Mouse (Mus musculus) lung, postnatal 25 days (tissue): ENCODE measurements around the gene Gpc6.

Experiments used
- DNase-seq: peaks from one replicate; pipeline ENCODE4 v3.0.0; 2022; ENCODE audit warnings: low spot score

The Gpc6 gene

DNA sequence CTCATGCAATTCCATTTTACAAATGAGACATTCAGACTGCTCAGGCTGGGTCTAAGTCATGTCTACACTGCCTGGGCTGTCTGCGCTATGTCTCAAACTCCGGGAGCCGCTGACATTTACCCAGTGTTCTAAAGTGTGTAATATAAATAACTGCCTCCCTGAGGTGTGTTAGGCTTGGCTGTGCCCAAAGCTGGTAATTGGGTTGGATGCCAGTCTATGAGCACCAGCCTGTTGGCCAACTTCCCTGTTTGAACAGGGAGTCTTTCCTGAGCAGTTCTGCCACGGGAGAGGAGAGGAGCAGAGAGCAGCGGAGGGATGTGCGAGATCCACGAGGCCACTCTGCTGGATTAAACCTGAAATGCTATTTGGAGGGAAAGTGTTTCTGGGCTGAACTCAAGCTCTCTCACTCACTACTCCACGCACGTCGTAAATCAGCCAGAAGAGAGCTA lies 785.4 kb downstream of the Gpc6 start:
- peak; percentile 21 for DNase-seq

DNA sequence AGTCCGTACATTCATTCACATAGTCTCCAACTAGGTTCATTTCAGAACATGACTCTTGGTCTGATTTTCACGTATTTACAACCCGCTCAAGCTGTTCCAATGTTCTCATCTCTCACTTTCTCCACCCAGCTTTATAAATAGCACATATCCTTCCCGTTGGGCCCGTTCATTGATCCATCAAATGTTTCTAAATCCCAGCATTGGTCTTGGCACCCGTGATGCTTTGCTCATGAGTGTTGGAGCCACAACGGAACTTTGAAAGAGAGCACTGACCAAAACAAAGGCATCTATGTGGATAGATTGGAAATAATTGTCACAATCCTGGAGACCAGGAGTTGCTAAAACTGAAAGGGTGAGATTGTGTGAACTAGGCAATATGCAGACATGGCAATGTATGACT lies 787.2 kb downstream of the Gpc6 start:
- DNase-seq = no peak

GRCm38 (mm10) chr14:117714165-117714564 lies 789.0 kb downstream of the Gpc6 start:
- DNase-seq = no peak

- no peak for DNase-seq
These were observed 791.2 kb downstream of the Gpc6 start for GRCm38 (mm10) chr14:117716305-117716704.

GRCm38 (mm10) chr14:117728741-117729140 lies 803.6 kb downstream of the Gpc6 start:
- no peak for DNase-seq

DNA sequence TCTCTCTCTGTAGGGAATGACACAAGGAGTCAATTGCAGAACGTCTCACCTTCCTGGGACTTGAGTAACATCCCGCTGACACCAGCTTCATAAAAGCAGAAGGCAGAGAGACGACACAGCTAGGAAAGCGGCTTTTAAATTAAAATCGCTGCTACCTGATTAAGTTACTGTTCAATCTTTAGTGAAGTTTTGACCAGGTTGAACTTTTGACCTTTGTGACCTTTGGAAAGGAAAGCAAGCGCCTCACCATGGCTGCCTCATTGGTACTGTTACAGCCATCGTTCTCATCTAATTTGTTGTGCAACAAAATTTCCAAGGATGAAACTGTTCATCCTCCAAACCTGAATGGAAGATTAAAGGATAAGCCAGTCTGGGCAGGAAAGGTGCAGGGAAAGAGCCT lies 830.1 kb downstream of the Gpc6 start:
- DNase-seq = no peak

- DNase-seq = no peak
These were observed 831.4 kb downstream of the Gpc6 start for GRCm38 (mm10) chr14:117756505-117756904.

- DNase-seq = no peak
These were observed 832.8 kb downstream of the Gpc6 start for GRCm38 (mm10) chr14:117757790-117758358.

DNA sequence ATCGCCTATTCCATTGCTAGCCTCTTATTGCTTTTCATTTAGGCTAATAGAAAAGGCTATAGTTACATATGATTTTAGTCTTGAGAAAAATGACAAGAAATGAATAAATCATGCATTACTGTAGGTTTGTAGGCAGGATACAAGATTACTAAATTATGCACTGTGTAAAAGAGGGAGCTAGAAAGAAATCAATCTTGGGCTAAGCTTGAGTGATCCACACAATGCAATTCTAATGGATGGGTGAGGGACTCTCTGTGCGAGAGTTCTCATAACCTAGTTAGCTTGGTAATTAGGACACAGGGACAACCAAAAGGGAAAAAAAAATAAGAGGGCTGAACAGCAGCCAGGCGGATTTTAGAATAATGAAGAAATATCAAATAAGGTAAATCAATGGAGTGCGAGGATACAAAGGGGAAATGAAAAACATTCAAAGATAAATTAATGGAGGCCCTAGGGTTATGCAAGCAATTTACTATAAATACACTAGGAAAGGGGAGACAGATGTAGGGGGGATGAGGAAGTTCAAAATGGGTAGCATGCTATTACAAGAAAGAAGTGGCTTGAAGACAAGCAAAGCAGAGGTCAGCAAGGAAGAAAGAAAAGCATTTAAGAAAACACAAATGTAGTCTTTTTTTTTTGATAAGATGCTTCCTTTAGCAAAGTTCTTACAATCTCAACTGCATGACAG lies 835.9 kb downstream of the Gpc6 start:
- no peak for DNase-seq

DNA sequence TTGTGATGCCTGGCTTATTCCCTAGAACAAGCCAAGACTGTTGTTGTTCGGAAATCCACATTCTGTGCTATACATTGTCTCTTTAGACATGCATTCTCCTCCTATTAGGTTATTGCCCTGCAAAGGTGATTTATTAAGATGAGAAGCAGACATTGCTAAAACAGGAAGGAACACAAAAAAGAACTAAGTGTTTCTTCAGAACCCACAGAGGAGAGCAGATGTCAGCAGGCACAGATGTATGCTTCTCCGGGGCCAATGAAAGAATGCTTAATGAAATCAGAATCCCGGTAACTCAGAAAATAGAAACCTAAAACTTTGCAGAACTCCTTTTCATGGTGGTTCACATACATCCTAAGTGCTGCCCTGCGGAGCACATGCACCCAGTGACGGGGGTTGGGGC lies 837.8 kb downstream of the Gpc6 start:
- no peak for DNase-seq

- DNase-seq = no peak
These were observed 842.7 kb downstream of the Gpc6 start for GRCm38 (mm10) chr14:117767861-117768260.

GRCm38 (mm10) chr14:117768697-117769096 lies 843.6 kb downstream of the Gpc6 start:
- DNase-seq = no peak

GRCm38 (mm10) chr14:117773373-117773772 lies 848.3 kb downstream of the Gpc6 start:
- DNase-seq = no peak

DNA sequence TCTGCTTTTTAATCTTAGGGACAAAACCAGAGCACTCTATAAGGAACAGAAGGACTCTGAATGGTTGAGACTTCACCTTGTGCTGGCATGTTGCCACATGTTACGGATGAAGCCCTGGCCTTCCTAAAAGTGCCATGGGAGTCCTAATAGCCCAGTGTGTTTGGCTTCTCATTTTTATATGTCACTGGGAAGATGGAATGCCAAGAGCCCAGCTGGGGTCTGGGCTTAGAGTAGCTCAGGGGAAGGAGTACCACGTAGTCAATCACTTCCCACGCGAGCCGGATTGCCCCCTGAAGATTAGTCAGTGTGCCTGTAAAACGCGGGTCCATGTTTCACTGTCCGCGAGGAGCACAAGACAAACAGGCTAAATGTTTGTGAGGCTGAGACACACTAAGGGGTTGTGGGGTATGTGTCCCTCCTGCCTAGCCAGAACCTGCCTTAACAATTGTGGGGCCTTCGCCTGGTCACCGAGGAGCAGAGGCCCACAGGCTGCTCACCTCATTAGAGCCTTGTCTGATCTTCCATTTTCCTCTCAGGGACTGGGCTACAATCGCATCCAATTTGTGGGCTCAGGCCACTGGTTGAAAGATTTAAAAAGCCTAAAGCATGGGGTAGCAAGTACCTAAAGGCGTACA lies 852.9 kb downstream of the Gpc6 start:
- DNase-seq = no peak

DNA sequence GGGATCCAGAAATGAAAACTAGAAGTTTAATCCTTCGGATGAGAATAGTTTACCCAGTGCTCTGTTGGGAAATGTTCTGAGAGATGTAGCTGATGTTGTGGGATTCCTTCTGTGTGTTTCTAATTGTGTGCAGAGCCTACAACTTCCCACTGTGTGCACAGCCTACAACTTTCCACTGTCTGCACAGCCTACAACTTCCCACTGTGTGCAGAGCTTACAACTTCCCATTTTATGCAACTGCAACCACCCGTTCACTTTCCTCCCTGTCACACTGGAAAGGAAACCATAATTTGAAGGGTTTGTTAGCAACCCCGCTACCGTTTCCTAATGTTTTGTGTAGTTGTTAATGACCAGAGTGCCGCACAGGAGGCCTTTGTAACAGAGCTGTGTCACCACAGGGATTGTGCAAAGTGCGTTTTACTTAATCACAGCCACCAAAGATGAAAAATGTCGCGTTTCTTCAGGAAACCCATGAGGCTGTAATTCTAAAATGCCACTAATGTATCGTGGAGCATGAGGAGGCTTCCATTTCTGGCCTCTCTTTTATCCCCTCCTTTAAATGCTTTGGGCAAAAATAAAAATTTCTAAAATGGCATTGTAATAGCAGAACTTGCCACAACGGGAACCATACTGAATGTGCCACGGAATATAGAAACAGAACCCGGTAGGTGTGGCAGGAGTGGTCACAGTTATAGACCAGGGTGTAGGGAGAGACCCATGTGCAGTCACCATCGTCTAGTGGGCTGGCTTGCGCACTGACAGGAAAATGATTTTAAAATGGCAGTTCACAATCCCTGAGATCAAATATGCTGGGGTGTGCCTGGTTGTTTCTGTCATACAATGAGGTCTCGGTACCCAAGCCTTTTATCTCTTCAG lies 853.7 kb downstream of the Gpc6 start:
- peak; percentile 16 for DNase-seq

DNA sequence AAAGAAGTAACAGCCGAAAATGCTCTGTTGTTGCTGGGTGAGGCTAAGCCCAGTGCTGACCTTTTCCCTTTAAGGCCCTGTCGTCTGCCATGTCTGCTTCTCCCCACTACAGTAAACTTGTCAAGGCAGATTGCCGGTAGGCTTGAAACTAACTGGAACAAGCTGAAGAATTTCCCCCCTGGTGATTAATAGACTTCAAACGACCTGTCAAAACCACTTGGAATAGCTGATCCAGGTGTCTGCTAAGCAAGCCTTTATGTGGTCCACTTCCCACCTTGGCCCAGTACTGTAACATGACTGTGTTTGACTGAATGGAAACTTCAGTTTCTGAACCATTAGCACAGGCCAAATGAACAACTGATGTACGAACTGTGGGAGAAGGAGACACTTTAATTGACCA lies 856.6 kb downstream of the Gpc6 start:
- DNase-seq = no peak

DNA sequence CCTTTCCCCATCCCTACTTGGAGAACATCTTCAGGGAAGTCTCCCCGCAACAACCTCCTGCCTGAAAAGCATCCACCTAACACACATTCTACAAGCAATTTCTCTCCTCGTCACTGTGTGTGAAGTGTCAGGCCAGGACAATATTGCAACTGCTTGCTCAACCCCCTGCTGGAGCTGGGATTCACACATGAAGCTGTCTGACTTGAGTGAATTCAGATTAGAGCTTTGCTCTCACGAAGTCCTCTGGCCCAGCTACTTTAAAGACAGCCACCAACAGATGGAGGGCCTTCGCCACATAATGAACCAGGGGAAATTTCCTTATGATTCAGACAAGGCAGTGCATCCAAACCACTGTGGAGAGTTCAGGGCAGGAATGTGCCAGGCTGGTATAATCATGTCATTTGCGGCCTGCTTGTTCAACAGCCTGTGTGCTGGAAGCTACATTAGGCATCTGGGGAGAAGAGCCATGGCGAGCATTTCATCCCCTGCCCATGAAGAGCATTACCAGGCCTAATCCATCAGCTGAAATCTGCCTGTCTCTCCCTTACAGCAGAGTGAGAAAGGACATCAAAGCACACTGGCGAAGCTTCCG lies 858.7 kb downstream of the Gpc6 start:
- DNase-seq = no peak

DNA sequence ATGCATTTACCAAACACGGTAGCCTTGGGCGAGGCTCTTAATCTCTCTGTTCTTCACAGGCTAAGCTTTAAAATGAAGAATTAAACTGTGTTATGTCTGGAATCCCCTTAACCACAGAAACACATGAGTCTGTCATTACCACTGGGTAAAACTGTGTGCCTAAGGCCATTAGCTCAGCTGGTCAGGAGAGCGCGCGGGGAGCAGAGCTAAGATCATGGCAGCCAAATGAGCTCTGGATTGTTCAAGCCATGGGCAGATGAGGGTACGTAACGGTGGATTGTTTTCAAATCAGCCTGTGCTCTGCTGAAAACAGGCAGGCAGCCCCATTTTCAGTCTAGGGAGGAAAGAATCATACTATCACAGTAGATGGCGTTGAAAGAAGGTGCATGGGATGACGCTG lies 859.8 kb downstream of the Gpc6 start:
- no peak for DNase-seq

DNA sequence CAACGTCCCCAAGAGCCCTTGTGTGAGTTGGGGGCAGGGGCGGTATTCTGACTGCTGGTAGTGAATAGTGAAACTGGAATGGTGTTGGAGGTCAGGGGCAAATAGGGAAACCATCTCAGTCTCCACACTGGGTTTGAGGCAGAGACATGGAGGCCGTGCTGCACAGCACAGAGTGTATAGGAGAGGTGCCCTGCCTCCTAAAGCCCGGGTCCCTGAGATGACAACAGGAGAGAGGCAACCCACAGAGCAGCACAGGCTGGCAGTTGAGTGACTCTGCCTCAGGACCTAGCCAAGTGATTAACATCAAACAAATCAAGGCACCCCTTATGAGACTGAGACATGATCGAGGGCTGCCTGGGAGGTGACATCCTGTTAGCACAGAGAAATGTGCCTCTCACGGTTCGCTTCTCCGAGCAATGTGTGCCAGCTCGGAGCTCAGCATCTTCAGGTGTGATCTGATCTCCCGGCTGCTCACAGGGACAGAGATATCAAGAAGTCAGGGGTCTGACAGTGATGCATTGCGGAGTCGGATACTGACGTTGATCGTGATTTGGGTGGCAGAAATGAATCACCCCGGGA lies 860.5 kb downstream of the Gpc6 start:
- DNase-seq = no peak

- DNase-seq = no peak
These were observed 861.5 kb downstream of the Gpc6 start for GRCm38 (mm10) chr14:117786647-117787046.

DNA sequence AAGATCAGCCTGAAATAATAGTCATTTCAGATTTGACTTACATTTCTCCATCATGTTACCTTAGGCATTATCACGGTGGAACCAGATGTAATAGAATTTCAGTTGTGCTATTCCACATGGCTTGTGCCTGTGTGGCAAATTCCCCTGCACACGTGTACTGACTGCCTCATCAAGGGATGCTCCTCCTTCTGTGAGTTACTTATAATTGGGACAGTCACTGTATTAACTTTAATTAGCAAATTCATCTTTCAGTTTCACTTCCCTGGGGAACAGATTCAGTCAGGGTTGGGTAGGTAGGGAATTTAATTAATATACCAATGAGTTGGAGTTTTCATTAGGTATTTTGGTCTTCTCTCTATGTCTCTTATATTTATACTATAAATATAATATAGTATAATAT lies 869.8 kb downstream of the Gpc6 start:
- no peak for DNase-seq

GRCm38 (mm10) chr14:117796661-117797060 lies 871.5 kb downstream of the Gpc6 start:
- DNase-seq = no peak
